Mouse (Mus musculus) forebrain, embryonic 13.5 days (tissue): ENCODE results near the gene Ddx27. TPM values are rescaled to one million over a fixed set of nuclear protein-coding genes. Genes with fewer than 3 reads are reported as not detected.
A peak's percentile ranks its signal among the peaks of the same experiment; 100 is the strongest.

Source experiments
- ATAC-seq: fragments of 200-750 bp; cut with Nextera tagmentation; 2 replicates; pipeline ENCODE4 v1.8.0; 2017
- H3K27ac ChIP-seq: fragments of 300-500 bp; sonication (generic); 2 replicates; pipeline ENCODE4 v1.5.1; 2015; ENCODE audit warnings: inconsistent platforms, mild to moderate bottlenecking, moderate library complexity
- H3K27me3 ChIP-seq: fragments of 300-500 bp; sonication (generic); 2 replicates; pipeline ENCODE4 v1.6.1; 2015; ENCODE audit warnings: mild to moderate bottlenecking, inconsistent platforms
- H3K36me3 ChIP-seq: fragments of 300-500 bp; sonication (generic); 2 replicates; pipeline ENCODE4 v1.6.1; 2015; ENCODE audit warnings: mild to moderate bottlenecking, inconsistent platforms; ENCODE audit not compliant: poor library complexity, severe bottlenecking
- H3K4me1 ChIP-seq: fragments of 300-500 bp; sonication (generic); 2 replicates; pipeline ENCODE4 v1.6.1; 2015; ENCODE audit warnings: inconsistent platforms
- H3K4me2 ChIP-seq: fragments of 300-500 bp; sonication (generic); 2 replicates; pipeline ENCODE4 v1.6.1; 2015; ENCODE audit warnings: inconsistent platforms, mild to moderate bottlenecking, moderate library complexity
- H3K4me3 ChIP-seq: fragments of 300-500 bp; sonication (generic); 2 replicates; pipeline ENCODE4 v1.5.1; 2015; ENCODE audit warnings: mild to moderate bottlenecking, inconsistent platforms
- H3K9ac ChIP-seq: fragments of 300-500 bp; sonication (generic); 2 replicates; pipeline ENCODE4 v1.6.1; 2015; ENCODE audit warnings: mild to moderate bottlenecking, inconsistent platforms
- H3K9me3 ChIP-seq: fragments of 300-500 bp; sonication (generic); replicated peaks from 2 replicates; pipeline ENCODE4 v1.6.1; 2016; ENCODE audit warnings: inconsistent platforms
- WGBS: fragments of 180-500 bp; shearing (Covaris S2); methylation state at CpG from one replicate; pipeline ENCODE4 v1.1.7; 2015; 5-methylcytosine and 5-hydroxymethylcytosine counted together
- polyA plus RNA-seq: library from polyadenylated mRNA; unstranded; fragments of >200 nt; fragmentation: Nextera tagmentation; extraction: Ambion mirVana; gene quantifications from 2 replicates; pipeline ENCODE4 v1.2.1, GENCODE M21; 2015

Ddx27 gene
- polyA plus RNA-seq, 1 experiment from 2014 or later, result 46.7 TPM

GRCm38 (mm10) chr2:167079535-167080257 lies 64.7 kb downstream of the Ddx27 start:
- H3K9ac ChIP-seq, result no peak overlapping the region
- H3K36me3 ChIP-seq, result no peaks in the 10 kb centered on the region
- H3K4me2 ChIP-seq, result peak overlapping the region; percentile 8; the same call in 1 of the 2 replicates
- peak overlapping the region; percentile 59 for H3K27ac ChIP-seq
- WGBS, result 48% methylated on average over 18 of the region's 18 CpGs
- peak; percentile 75 for ATAC-seq
- no peaks in the 10 kb centered on the region for H3K27me3 ChIP-seq
- no peak overlapping the region for H3K4me3 ChIP-seq
- H3K9me3 ChIP-seq, result no peaks in the 10 kb centered on the region
- peaks cover 25% of the 10 kb centered on the region for H3K4me1 ChIP-seq

GRCm38 (mm10) chr2:167080387-167080786 lies 65.4 kb downstream of the Ddx27 start:
- H3K4me3 ChIP-seq, result no peak overlapping the region
- H3K27ac ChIP-seq, result peak overlapping the region; percentile 59; the same call in 1 of the 2 replicates
- no peak overlapping the region for H3K4me2 ChIP-seq
- no peaks in the 10 kb centered on the region for H3K27me3 ChIP-seq
- H3K9me3 ChIP-seq, result no peaks in the 10 kb centered on the region
- ATAC-seq, result no peak
- no peaks in the 10 kb centered on the region for H3K36me3 ChIP-seq
- no peak overlapping the region for H3K9ac ChIP-seq
- 86% methylated on average over 3 of the region's 3 CpGs for WGBS
- H3K4me1 ChIP-seq, result peaks cover 25% of the 10 kb centered on the region

- ATAC-seq, result no peak
- H3K9ac ChIP-seq, result no peak overlapping the region
- H3K27ac ChIP-seq, result no peak overlapping the region
- H3K27me3 ChIP-seq, result no peaks in the 10 kb centered on the region
- H3K9me3 ChIP-seq, result no peaks in the 10 kb centered on the region
- H3K4me1 ChIP-seq, result peaks cover 25% of the 10 kb centered on the region
- H3K36me3 ChIP-seq, result no peaks in the 10 kb centered on the region
- 54% methylated on average over 6 of the region's 6 CpGs for WGBS
- no peak overlapping the region for H3K4me3 ChIP-seq
- H3K4me2 ChIP-seq, result no peak overlapping the region
Observed at GRCm38 (mm10) chr2:167081135-167081534, 66.1 kb downstream of the Ddx27 start.

DNA sequence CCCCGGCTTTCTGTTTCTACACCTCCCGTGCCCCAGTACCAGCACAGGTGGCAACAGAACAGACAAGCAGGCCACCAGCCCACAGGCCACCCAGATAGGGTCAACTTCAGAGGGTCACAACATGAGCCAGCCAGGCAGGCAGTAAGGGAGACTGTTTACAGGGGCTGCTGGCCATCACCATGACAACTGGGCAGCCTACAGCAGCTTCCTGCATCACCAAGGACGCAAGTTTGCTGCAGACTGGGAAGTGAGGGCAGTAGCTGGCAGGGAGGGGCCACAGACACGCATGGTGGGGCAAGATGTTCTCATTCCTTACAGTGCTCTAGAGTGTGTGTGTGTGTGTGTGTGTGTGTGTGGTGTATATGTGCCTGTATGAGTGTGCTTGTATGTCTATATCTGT lies 66.6 kb downstream of the Ddx27 start:
- H3K4me1 ChIP-seq, result peaks cover 25% of the 10 kb centered on the region
- H3K4me3 ChIP-seq, result no peak overlapping the region
- H3K9ac ChIP-seq, result no peak overlapping the region
- H3K36me3 ChIP-seq, result no peaks in the 10 kb centered on the region
- no peaks in the 10 kb centered on the region for H3K9me3 ChIP-seq
- ATAC-seq, result peak; percentile 51; the same call in 1 of the 2 replicates
- H3K27me3 ChIP-seq, result no peaks in the 10 kb centered on the region
- H3K4me2 ChIP-seq, result no peak overlapping the region
- WGBS, result 38% methylated on average over 4 of the region's 4 CpGs
- no peak overlapping the region for H3K27ac ChIP-seq

Other genes starting within 250 kb of the Ddx27 start
- gene Trp53rkb, start 222.7 kb upstream of the Ddx27 start, polyA plus RNA-seq, result 6.7 and 10.9 TPM in 2 replicates
- 2.0 and 2.5 TPM in 2 replicates for gene Arfgef2, start 209.6 kb upstream of the Ddx27 start, polyA plus RNA-seq
- 122 and 134 TPM in 2 replicates for gene Cse1l, start 109.2 kb upstream of the Ddx27 start, polyA plus RNA-seq
- gene Stau1, start 18.9 kb upstream of the Ddx27 start, polyA plus RNA-seq, result 107 and 111 TPM in 2 replicates
- gene Znfx1, start 47.8 kb downstream of the Ddx27 start, polyA plus RNA-seq, result 5.6 and 6.2 TPM in 2 replicates
- gene Kcnb1, start 175.0 kb downstream of the Ddx27 start, polyA plus RNA-seq, result 1.3 and 1.5 TPM in 2 replicates
- 3.5 and 4.4 TPM in 2 replicates for gene Ptgis, start 225.4 kb downstream of the Ddx27 start, polyA plus RNA-seq